Mouse (Mus musculus) lung, postnatal 36 days (tissue): ENCODE measurements around the gene Fbln2.

Experiments
- DNase-seq: peaks from one replicate; pipeline ENCODE4 v3.0.0; 2022; ENCODE audit warnings: mixed read lengths

Fbln2 gene

GRCm38 (mm10) chr6:91192851-91193545 is 19.3 kb upstream of the Fbln2 start:
- no peak for DNase-seq

- no peak for DNase-seq
Observed at GRCm38 (mm10) chr6:91198456-91198855, 13.8 kb upstream of the Fbln2 start.

- no peak for DNase-seq
Observed at GRCm38 (mm10) chr6:91200429-91201188, 11.6 kb upstream of the Fbln2 start.

- DNase-seq: peak; percentile 38
Observed at GRCm38 (mm10) chr6:91201881-91202341, 10.3 kb upstream of the Fbln2 start.

DNA sequence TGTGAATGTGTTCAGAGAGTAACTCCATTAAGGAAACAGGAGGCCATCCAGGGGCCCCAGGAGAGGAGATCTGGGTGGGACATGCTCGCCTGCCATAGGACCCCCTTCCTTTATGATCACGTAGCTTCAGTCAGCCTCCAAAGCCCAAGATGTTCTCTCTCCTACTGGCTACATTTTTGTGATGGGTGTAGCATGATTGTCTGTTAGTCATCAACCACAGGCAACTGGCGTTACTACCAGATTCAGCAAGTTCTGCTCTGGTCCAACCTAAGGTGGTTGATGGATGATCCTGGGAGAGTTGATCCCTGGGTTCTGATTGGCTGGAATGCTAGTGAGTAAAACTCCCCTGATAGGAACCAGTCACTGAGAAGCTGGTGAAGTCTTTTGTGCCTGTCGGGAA is 9.7 kb upstream of the Fbln2 start:
- no peak for DNase-seq

- DNase-seq: no peak
Observed at GRCm38 (mm10) chr6:91205346-91205745, 6.9 kb upstream of the Fbln2 start.

GRCm38 (mm10) chr6:91205791-91206190 is 6.5 kb upstream of the Fbln2 start:
- DNase-seq: no peak

DNA sequence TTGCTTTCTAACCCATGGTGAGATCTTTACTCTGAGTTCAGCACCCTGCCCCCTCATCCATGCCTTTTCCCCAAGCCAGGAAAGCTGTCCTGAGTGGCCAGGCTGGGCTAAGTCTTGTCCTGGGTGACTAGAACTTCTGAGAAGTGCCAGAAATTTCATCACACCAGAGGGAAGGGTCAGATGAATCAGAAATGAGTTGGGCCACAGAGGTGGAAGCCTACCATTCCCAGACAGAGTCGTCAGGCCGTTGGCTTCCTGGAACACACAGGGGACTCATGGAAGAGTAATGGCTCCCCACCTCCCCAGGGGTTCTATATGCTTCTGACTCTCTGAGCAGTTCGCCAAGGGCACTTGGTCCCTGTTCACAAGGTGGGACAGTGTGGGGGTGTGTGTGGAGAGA is 4.8 kb upstream of the Fbln2 start:
- DNase-seq: no peak

DNA sequence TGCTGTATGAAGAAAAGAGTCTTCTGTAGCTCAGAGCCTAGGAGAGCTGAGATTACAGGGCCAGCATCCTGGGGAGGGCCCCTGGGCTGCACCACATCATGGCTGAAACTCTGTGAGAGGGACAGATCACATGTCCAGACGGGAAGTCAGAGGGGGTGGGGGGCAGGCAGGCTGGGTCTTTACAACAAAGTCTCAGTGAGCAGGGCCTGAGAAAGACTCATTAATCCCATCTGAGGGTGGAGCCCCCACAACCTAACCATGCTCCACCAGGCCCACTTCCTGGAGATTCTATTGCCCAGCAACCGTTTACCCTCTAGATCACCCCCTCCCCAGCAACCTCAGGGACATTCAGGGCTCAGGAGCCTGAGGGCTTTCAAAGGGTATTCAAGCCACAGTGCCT is 2.5 kb upstream of the Fbln2 start:
- DNase-seq: no peak

- DNase-seq: no peak
Observed at GRCm38 (mm10) chr6:91210852-91211251, 1.4 kb upstream of the Fbln2 start.

GRCm38 (mm10) chr6:91212571-91212970 is 316 bp downstream of the Fbln2 start:
- peak; percentile 74 for DNase-seq

DNA sequence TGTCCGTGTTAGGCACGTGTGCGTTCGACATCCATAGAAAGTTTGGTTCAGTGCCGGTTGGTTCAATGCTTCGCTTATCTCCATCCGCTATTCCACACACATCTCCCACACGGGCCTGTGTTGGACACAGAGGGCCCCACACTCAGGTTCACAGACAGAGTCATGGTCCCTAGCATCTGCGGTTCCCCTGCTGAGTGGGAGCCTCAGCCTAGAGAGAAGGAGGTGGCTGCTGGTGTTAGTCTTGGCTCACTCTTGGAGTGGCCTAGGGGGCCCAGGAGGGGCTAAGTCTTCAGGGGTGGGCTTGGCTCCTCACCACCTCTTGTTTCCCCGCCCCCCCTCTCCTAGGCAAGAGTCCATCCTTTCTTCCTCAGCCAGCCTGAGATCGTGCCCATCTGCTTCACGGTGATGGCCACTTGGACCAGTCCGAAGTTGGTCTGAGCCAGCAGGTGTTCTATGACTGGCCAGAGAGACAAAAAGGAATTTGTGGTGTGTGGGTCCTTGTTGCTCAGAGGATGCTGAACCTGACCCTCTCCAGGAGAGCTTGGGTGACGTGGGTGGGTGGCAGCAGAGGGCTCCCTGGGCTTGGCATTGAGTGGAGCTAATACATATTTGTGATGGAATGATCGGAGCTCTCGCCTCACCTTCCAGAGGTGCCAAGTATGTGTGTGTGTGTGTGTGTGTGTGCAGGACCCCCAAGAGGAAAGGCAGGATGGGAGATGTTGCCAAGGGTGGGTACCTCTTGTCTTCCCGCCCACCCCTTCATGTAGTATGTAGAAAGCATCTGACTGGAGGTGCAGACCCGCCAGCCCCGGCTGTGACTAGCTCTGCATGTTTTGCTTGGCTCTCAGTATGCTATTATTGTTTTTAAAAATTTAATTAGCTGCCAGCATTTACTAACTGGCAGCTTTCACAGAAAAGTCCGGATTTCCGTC is 1.3 kb downstream of the Fbln2 start:
- DNase-seq: no peak

DNA sequence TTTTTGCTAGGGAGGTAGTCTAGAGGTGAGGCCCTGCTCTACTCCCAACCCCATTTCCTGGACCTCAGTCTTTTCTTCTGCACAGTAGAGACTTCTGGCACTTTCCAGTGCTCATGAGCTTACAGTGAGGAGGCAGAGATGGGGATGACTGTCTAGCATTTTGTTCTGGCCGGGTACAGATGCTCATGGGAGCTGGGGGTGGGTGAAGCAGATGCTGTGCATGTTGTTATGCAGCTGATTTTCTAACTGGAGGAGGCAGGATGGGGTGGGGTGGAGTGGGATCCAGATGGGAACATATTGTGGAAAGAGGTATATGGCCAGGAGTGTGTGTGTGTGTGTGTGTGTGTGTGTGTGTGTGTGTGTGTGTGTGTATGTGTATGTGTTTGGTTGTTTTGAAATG is 3.2 kb downstream of the Fbln2 start:
- no peak for DNase-seq

GRCm38 (mm10) chr6:91218445-91218844 is 6.2 kb downstream of the Fbln2 start:
- DNase-seq: peak; percentile 26

- no peak for DNase-seq
Observed at GRCm38 (mm10) chr6:91218871-91219270, 6.6 kb downstream of the Fbln2 start.

DNA sequence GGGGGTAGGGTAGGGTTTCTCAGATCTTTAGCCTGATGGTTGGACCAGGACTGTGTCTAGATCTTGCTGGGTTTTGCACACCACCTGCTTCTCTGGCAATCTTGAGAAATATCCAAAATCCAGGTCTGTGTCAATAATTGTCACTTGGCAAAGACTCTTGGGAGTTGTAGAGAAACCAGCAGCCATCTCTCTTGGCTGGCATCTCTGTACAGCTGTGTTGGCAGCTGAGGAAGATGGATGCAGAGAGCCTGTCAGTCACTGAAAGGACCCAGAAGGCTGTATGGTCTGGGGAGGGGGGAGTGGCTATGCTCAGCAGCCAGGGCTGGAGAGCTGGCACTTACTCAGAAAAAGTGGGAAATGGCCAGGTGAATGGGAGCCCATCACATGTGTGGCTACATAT is 7.8 kb downstream of the Fbln2 start:
- no peak for DNase-seq

GRCm38 (mm10) chr6:91221094-91221493 is 8.8 kb downstream of the Fbln2 start:
- no peak for DNase-seq

- peak; percentile 26 for DNase-seq
Observed at GRCm38 (mm10) chr6:91222694-91223346, 10.6 kb downstream of the Fbln2 start.

GRCm38 (mm10) chr6:91224939-91225338 is 12.7 kb downstream of the Fbln2 start:
- peak; percentile 59 for DNase-seq

- DNase-seq: no peak
Observed at GRCm38 (mm10) chr6:91225346-91225745, 13.1 kb downstream of the Fbln2 start.

DNA sequence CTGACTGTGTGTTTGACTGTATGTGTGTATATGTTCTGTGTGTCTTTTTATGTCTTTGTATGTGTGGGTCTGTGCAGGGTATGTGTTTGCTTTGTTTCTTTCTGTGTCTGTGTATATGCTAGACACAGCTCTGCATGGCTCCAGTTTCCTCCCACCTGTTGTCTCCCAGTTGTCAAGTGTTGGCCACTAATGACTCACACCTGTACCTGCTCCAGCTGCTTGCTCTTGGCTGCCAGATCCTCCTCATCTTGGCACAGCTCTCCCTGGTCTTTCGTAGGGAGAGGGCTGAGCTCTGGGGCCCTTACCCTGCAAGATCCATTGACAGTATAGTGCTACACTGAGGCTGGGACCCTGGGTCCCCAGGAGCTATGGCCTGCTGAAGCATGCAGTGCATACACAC is 13.8 kb downstream of the Fbln2 start:
- no peak for DNase-seq

DNA sequence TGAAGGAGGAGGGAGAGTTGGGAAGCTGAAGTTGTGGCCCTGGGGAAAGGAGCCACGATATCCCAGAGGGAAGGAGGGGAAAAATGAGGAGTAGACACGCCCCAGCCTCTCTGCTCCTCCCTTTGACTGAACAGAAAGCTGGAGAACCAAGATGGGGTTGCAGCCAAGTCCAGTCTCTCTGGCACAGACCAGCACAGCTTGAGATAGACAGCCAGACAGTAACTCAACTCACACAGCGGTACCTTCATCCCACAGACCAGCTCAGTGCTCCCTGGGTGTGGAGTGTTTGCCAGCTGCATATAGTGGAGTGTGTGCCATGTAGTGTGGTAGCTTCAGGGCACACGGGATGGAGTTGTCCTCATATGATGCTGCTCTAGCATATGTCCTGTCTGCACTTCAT is 16.7 kb downstream of the Fbln2 start:
- DNase-seq: no peak

DNA sequence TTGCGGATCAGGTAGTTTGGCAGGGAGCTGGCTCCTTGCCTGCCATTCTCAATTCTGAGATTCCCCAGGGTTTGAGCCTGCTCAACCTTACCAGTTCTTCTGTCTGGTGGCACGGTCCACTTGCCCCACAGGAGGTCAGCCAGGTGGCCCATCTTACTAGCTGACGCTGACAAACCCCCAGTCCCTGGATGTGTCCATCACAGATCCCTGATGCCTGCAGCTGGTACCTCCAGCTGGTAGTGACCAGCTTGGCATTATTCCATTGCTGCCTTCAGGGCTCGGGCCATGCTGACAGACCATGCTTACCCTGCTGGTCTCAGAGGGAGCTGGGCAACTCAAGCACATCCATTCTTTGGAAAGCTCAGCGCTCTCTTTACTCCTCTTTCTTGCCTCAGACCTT is 18.7 kb downstream of the Fbln2 start:
- no peak for DNase-seq
